Mouse (Mus musculus): Measurements from ENCODE around the gene Ccl21a. TPM values are rescaled to one million over a fixed set of nuclear protein-coding genes. Genes with fewer than 3 reads are reported as not detected.
"Not testable (repeated sequence)": the region's sequence is repeated elsewhere in the genome, so short reads cannot be mapped to it uniquely, and the experiment has no call there.

Gene Ccl21a
- 410 and 451 TPM in 2 replicates for polyA plus RNA-seq (2015; fragmentation: Nextera tagmentation; extraction: Ambion mirVana)

DNA sequence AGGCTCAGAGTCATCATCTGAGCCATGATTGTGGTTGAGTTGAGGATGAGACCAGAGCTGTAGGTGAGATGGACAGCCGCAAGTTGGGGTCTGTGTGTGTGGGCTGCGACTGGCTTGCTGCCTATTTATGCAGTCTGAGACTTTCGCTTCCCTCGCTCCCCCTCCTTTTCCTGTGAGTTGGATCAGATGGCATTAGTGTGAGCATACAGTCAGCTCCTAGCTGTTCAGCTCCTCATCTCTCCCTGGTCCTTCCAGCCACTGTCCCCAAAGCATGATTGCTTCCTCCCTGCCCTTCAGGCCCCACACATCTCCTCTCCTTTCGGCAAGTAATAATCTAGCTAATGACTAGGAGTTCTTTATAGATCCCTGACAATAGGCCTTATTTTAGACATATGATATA lies at the start of gene Ccl21a:
Ccl21a (minus strand) TSS at position 101 of the 400 bp plus-strand sequence.
- not testable (repeated sequence) for DNase-seq (ENCODE audit: low spot score)

DNA sequence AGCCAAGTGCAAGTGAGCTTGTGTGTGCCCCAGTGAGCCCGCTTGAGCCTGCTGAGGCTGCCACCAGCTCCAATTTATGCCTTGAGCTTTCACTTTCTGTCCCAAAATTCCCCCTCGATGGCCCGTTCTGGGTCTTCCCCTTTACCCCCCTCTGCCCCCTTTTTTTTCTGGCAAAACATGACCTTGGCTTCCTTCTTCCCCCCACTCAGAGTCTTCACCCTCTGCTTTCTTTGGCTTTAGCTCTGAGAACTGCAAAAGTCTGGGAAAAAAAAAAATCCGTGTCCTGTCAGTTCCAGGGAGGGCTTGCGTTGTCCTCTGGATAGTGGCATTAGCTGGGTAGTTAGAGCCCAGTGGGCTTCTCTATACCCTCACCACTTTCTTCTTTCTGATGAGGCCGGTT lies 17.3 kb downstream of the Ccl21a start, which contains the start of gene Ccl19:
Ccl19 (minus strand) TSS at position 101 of the 400 bp plus-strand sequence.
- DNase-seq (ENCODE audit: low spot score) = not testable (repeated sequence)

DNA sequence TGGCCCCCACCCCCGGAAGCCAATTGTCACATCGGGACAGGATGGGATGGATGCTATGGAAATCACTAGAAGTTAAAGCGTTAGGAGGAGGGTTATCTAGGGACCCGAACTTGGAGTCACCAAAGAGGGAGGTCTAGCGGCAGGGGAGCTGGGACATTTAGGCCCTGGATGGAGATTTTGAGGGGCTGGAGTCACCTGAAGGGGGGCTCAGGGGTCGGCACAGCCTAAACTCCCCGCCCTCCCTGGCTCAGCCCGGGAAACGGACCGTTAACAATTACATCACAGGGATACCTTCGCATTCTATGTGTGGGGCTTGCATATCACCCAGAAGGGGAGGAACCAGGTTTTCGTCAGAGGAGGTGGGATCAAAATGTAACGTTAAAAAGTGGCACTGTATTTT lies 38.5 kb downstream of the Ccl21a start, which contains the start of gene 4930578G10Rik:
4930578G10Rik (plus strand) TSS at position 301 of the 400 bp plus-strand sequence.
- not testable (repeated sequence) for DNase-seq (ENCODE audit: low spot score)

Other genes starting within 250 kb of the Ccl21a start
- 0.04 and 0.06 TPM in 2 replicates for gene Fam205a2, start 245.8 kb downstream of the Ccl21a start, polyA plus RNA-seq (2015; fragmentation: Nextera tagmentation; extraction: Ambion mirVana)
- not detected in 2 replicates for gene Gm10591, start 161.8 kb downstream of the Ccl21a start, polyA plus RNA-seq (2015; fragmentation: Nextera tagmentation; extraction: Ambion mirVana)
- gene Gm2564, start 144.3 kb downstream of the Ccl21a start, polyA plus RNA-seq (2015; fragmentation: Nextera tagmentation; extraction: Ambion mirVana) = 18.8 and 20.8 TPM in 2 replicates
- 16.4 TPM in 1 of 2 replicates, not detected in the other for gene Ccl27b, start 118.7 kb downstream of the Ccl21a start, polyA plus RNA-seq (2015; fragmentation: Nextera tagmentation; extraction: Ambion mirVana)
- 0.23 and 0.30 TPM in 2 replicates for gene Il11ra2, start 112.1 kb downstream of the Ccl21a start, polyA plus RNA-seq (2015; fragmentation: Nextera tagmentation; extraction: Ambion mirVana)
- not detected in 2 replicates for gene 4930578G10Rik, start 38.4 kb downstream of the Ccl21a start, polyA plus RNA-seq (2015; fragmentation: Nextera tagmentation; extraction: Ambion mirVana)
- gene Ccl19, start 17.4 kb downstream of the Ccl21a start, polyA plus RNA-seq (2015; fragmentation: Nextera tagmentation; extraction: Ambion mirVana) = 16.2 and 22.5 TPM in 2 replicates
- not detected in 2 replicates for gene Fam205a1, start 79.9 kb upstream of the Ccl21a start, polyA plus RNA-seq (2015; fragmentation: Nextera tagmentation; extraction: Ambion mirVana)
- gene Gm12394, start 82.8 kb upstream of the Ccl21a start, polyA plus RNA-seq (2015; fragmentation: Nextera tagmentation; extraction: Ambion mirVana) = 0.04 and 0.10 TPM in 2 replicates
- 0.14 TPM in 1 of 2 replicates, not detected in the other for gene Fam205c, start 100.2 kb upstream of the Ccl21a start, polyA plus RNA-seq (2015; fragmentation: Nextera tagmentation; extraction: Ambion mirVana)
- gene Phf24, start 142.7 kb upstream of the Ccl21a start, polyA plus RNA-seq (2015; fragmentation: Nextera tagmentation; extraction: Ambion mirVana) = 0.12 and 0.39 TPM in 2 replicates
- gene Dnajb5, start 175.8 kb upstream of the Ccl21a start, polyA plus RNA-seq (2015; fragmentation: Nextera tagmentation; extraction: Ambion mirVana) = 2.8 and 3.3 TPM in 2 replicates
- 0.38 and 0.40 TPM in 2 replicates for gene 1700022I11Rik, start 195.6 kb upstream of the Ccl21a start, polyA plus RNA-seq (2015; fragmentation: Nextera tagmentation; extraction: Ambion mirVana)
- 371 and 396 TPM in 2 replicates for gene Vcp, start 226.5 kb upstream of the Ccl21a start, polyA plus RNA-seq (2015; fragmentation: Nextera tagmentation; extraction: Ambion mirVana)
- gene Fancg, start 236.5 kb upstream of the Ccl21a start, polyA plus RNA-seq (2015; fragmentation: Nextera tagmentation; extraction: Ambion mirVana) = 20.1 and 23.9 TPM in 2 replicates

Measured in thymus, postnatal 0 days (tissue).